Mouse (Mus musculus) heart, adult 2 months (tissue): ENCODE measurements around the gene Slbp.
A peak's percentile ranks its signal among the peaks of the same experiment; 100 is the strongest.

Experiments
- CTCF ChIP-seq: fragments of 200-600 bp; IDR thresholded peaks from 2 replicates; pipeline ENCODE4 v1.8.1; 2022; ENCODE audit warnings: antibody characterized with exemption, mild to moderate bottlenecking, moderate library complexity
- EP300 ChIP-seq: fragments of 200-500 bp; IDR thresholded peaks from 2 replicates; pipeline ENCODE4 v1.6.1; 2011; ENCODE audit warnings: low read depth, low read length, control low read depth; ENCODE audit not compliant: insufficient read depth
- POLR2A ChIP-seq: fragments of 200-500 bp; IDR thresholded peaks from 2 replicates; pipeline ENCODE4 v1.6.1; 2011; ENCODE audit warnings: mild to moderate bottlenecking, low read depth, low read length, control low read depth; ENCODE audit not compliant: insufficient read depth

DNA sequence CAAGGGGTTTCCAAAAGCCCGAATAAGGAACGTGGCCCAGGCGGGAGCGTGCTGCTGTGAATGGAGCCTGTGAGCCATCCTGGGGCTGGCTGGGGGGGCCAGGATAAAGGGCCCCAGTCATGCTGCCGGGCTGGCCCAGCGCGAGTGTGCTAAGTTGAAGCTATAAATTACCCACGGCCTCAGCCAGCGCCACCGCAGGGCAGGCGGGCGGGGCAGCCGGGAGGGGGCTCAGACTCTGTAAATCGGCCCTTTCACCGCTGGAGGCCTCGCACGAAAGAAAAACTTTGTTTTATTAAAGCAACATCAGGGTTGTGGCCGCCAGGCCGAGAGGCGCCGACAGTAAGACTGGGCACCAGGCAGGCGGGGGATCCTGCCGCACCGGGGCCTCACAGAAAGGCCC is 40.0 kb upstream of the Slbp start:
- no peak for TF ChIP-seq EP300
- TF ChIP-seq CTCF: 0 out of 2 replicates have a peak, but pooled peaks have one; percentile 2
- TF ChIP-seq POLR2A: no peak
